8 mouse cellular contexts compared by ENCODE assay signal in genomic region chr19:4000949-4001525, GRCm38 (mm10). TPM values are rescaled to one million over a fixed set of nuclear protein-coding genes. Genes with fewer than 3 reads are reported as not detected.
DNase-seq lines count a peak whose midpoint lies in the region; ATAC-seq and TF ChIP-seq lines count a peak whose summit lies in the region.

No protein-coding gene starts in this region.

- H3K4me1 ChIP-seq in intestine, embryonic 15.5 days (replicated peaks) = peaks cover 26% of the 10 kb centered on the region
- peaks cover 7% of the 10 kb centered on the region; the same call in 1 of the 2 replicates for H3K4me1 ChIP-seq in midbrain, postnatal 0 days (ENCODE audit: insufficient read depth, low read length)

- H3K4me2 ChIP-seq in intestine, embryonic 15.5 days (replicated peaks) = peak overlapping the region; percentile 79
- peak overlapping the region; percentile 64 for H3K4me2 ChIP-seq in midbrain, postnatal 0 days (ENCODE audit: low read depth, low read length, poor library complexity, severe bottlenecking)

- peak overlapping the region; percentile 92 for H3K9ac ChIP-seq in intestine, embryonic 15.5 days
- peak overlapping the region; percentile 90 for H3K9ac ChIP-seq in midbrain, postnatal 0 days (replicated peaks; ENCODE audit: low read length, poor library complexity, severe bottlenecking)

- 14% methylated on average over 17 of the region's 17 CpGs for whole genome bisulfite sequencing in intestine, embryonic 15.5 days
- 18% methylated on average over 17 of the region's 17 CpGs for WGBS in midbrain, postnatal 0 days

- H3K9me3 ChIP-seq in intestine, embryonic 15.5 days = no peaks in the 10 kb centered on the region
- no peaks in the 10 kb centered on the region for H3K9me3 ChIP-seq in midbrain, postnatal 0 days (ENCODE audit: low read length)

- peak; percentile 20 for ATAC-seq in intestine, embryonic 15.5 days
- ATAC-seq in midbrain, postnatal 0 days (ENCODE audit: low FRiP score) = no peak
- ATAC-seq in CD4-positive, CD25-positive, alpha-beta regulatory T cell, adult 4 months = no peak

- no peak for DNase-seq in layer of hippocampus, adult 2 months (ENCODE audit: low spot score in 2 of 2)
- DNase-seq in layer of hippocampus, postnatal 25 days (ENCODE audit: extremely low spot score in 1 of 2, low spot score in 1 of 2) = no peak
- peak; percentile 24 for DNase-seq in embryo, embryonic 11 days
- no peak for DNase-seq in midbrain, postnatal 0 days (ENCODE audit: low spot score)
- DNase-seq in layer of hippocampus, postnatal 36 days = no peak
- no peak for DNase-seq in natural killer cell, adult 2 months (ENCODE audit: low spot score in 2 of 2)

- H3K4me3 ChIP-seq in layer of hippocampus, adult 2 months = peak overlapping the region; percentile 75
- peak overlapping the region; percentile 61 for H3K4me3 ChIP-seq in intestine, embryonic 15.5 days (replicated peaks)
- peak overlapping the region; percentile 56 for H3K4me3 ChIP-seq in midbrain, postnatal 0 days (ENCODE audit: low read depth, low read length)

- no peaks in the 10 kb centered on the region for H3K27me3 ChIP-seq in intestine, embryonic 15.5 days (replicated peaks)
- no peaks in the 10 kb centered on the region for H3K27me3 ChIP-seq in midbrain, postnatal 0 days (ENCODE audit: insufficient read depth, low read length)

- H3K36me3 ChIP-seq in intestine, embryonic 15.5 days = no peaks in the 10 kb centered on the region; the same call in 1 of the 2 replicates
- peaks cover 4% of the 10 kb centered on the region for H3K36me3 ChIP-seq in midbrain, postnatal 0 days (ENCODE audit: insufficient read depth, low read length)

- TF ChIP-seq CTCF in layer of hippocampus, adult 2 months (conservative IDR thresholded peaks at IDR 0.05) = no peak
- TF ChIP-seq CTCF in midbrain, postnatal 0 days (IDR thresholded peaks at IDR 0.05) = no peak

- peak overlapping the region; percentile 96 for H3K27ac ChIP-seq in layer of hippocampus, adult 2 months
- peak overlapping the region; percentile 97 for H3K27ac ChIP-seq in intestine, embryonic 15.5 days
- H3K27ac ChIP-seq in midbrain, postnatal 0 days (ENCODE audit: low read depth, low read length) = peak overlapping the region; percentile 93

RNA-seq across cellular contexts. Expression of gene Gm49405, which starts 0.6 kb away (rescaled TPM):
- 1 to 10 TPM; 1.3 to 1.4 TPM for total RNA-seq in layer of hippocampus, adult 2 months (2021)
- total RNA-seq in layer of hippocampus, postnatal 25 days (2021) = 1 to 10 TPM; 1.1 to 1.4 TPM
- polyA plus RNA-seq in intestine, embryonic 15.5 days (2015; fragmentation: Nextera tagmentation; extraction: Ambion mirVana) = 2.1 and 2.6 TPM in 2 replicates
- 3.5 and 4.0 TPM in 2 replicates for total RNA-seq in midbrain, postnatal 0 days (2014; rRNA removed)
- polyA plus RNA-seq in midbrain, postnatal 0 days (2015; fragmentation: Nextera tagmentation; extraction: Ambion mirVana) = 2.7 and 3.0 TPM in 2 replicates
- 1 to 10 TPM; 1.4 to 2.1 TPM for total RNA-seq in layer of hippocampus, postnatal 36 days (2021)
- polyA plus RNA-seq in CD4-positive, CD25-positive, alpha-beta regulatory T cell, adult 4 months (2017; shearing (Covaris generic)) = under 1 TPM; 0.78 to 0.96 TPM

RNA-seq across cellular contexts. Expression of gene Nudt8, which starts 0.7 kb away (rescaled TPM):
- 10 to 100 TPM; 10.2 to 10.7 TPM for total RNA-seq in layer of hippocampus, adult 2 months (2021)
- 10 to 100 TPM in 1 of 2 experiments, 1 to 10 TPM in 1; 9.9 to 10.2 TPM for total RNA-seq in layer of hippocampus, postnatal 25 days (2021)
- 33.8 and 35.9 TPM in 2 replicates for polyA plus RNA-seq in intestine, embryonic 15.5 days (2015; fragmentation: Nextera tagmentation; extraction: Ambion mirVana)
- total RNA-seq in midbrain, postnatal 0 days (2014; rRNA removed) = 18.5 and 22.1 TPM in 2 replicates
- polyA plus RNA-seq in midbrain, postnatal 0 days (2015; fragmentation: Nextera tagmentation; extraction: Ambion mirVana) = 26.2 and 33.2 TPM in 2 replicates
- total RNA-seq in layer of hippocampus, postnatal 36 days (2021) = 10 to 100 TPM in 1 of 2 experiments, 1 to 10 TPM in 1; 8.2 to 11.1 TPM
- polyA plus RNA-seq in CD4-positive, CD25-positive, alpha-beta regulatory T cell, adult 4 months (2017; shearing (Covaris generic)) = 10 to 100 TPM; 10.7 to 15.2 TPM

RNA-seq across cellular contexts. Expression of gene Doc2g, which starts 2.1 kb away (rescaled TPM):
- total RNA-seq in layer of hippocampus, adult 2 months (2021) = 1 to 10 TPM; 3.2 TPM
- 1 to 10 TPM; 2.4 to 3.3 TPM for total RNA-seq in layer of hippocampus, postnatal 25 days (2021)
- 2.8 and 3.8 TPM in 2 replicates for polyA plus RNA-seq in intestine, embryonic 15.5 days (2015; fragmentation: Nextera tagmentation; extraction: Ambion mirVana)
- 8.8 and 13.4 TPM in 2 replicates for total RNA-seq in midbrain, postnatal 0 days (2014; rRNA removed)
- 5.4 and 5.5 TPM in 2 replicates for polyA plus RNA-seq in midbrain, postnatal 0 days (2015; fragmentation: Nextera tagmentation; extraction: Ambion mirVana)
- 1 to 10 TPM; 4.2 to 4.4 TPM for total RNA-seq in layer of hippocampus, postnatal 36 days (2021)
- 1 to 10 TPM; 1.1 to 2.1 TPM for polyA plus RNA-seq in CD4-positive, CD25-positive, alpha-beta regulatory T cell, adult 4 months (2017; shearing (Covaris generic))

RNA-seq across cellular contexts. Expression of gene Tbx10, which starts 8.5 kb away (rescaled TPM):
- total RNA-seq in layer of hippocampus, adult 2 months (2021) = not detected
- total RNA-seq in layer of hippocampus, postnatal 25 days (2021) = not detected
- 0.35 and 0.38 TPM in 2 replicates for polyA plus RNA-seq in intestine, embryonic 15.5 days (2015; fragmentation: Nextera tagmentation; extraction: Ambion mirVana)
- total RNA-seq in midbrain, postnatal 0 days (2014; rRNA removed) = not detected in 2 replicates
- not detected in 2 replicates for polyA plus RNA-seq in midbrain, postnatal 0 days (2015; fragmentation: Nextera tagmentation; extraction: Ambion mirVana)
- total RNA-seq in layer of hippocampus, postnatal 36 days (2021) = not detected
- polyA plus RNA-seq in CD4-positive, CD25-positive, alpha-beta regulatory T cell, adult 4 months (2017; shearing (Covaris generic)) = not detected

RNA-seq across cellular contexts. Expression of gene Ndufv1, which starts 11.6 kb away (rescaled TPM):
- total RNA-seq in layer of hippocampus, adult 2 months (2021) = 100 to 1,000 TPM; 240 to 245 TPM
- total RNA-seq in layer of hippocampus, postnatal 25 days (2021) = 100 to 1,000 TPM; 222 to 263 TPM
- 241 and 274 TPM in 2 replicates for polyA plus RNA-seq in intestine, embryonic 15.5 days (2015; fragmentation: Nextera tagmentation; extraction: Ambion mirVana)
- 137 and 237 TPM in 2 replicates for total RNA-seq in midbrain, postnatal 0 days (2014; rRNA removed)
- polyA plus RNA-seq in midbrain, postnatal 0 days (2015; fragmentation: Nextera tagmentation; extraction: Ambion mirVana) = 271 and 281 TPM in 2 replicates
- total RNA-seq in layer of hippocampus, postnatal 36 days (2021) = 100 to 1,000 TPM; 238 to 250 TPM
- 100 to 1,000 TPM; 109 to 164 TPM for polyA plus RNA-seq in CD4-positive, CD25-positive, alpha-beta regulatory T cell, adult 4 months (2017; shearing (Covaris generic))
